Mouse (Mus musculus) embryonic facial prominence, embryonic 11.5 days (tissue): ENCODE results near the gene Tnni1. TPM values are rescaled to one million over a fixed set of nuclear protein-coding genes. Genes with fewer than 3 reads are reported as not detected.
A peak's percentile ranks its signal among the peaks of the same experiment; 100 is the strongest.

Experiments used
- ATAC-seq: fragments of 200-750 bp; cut with Nextera tagmentation; replicated peaks from 2 replicates; pipeline ENCODE4 v1.8.0; 2017; ENCODE audit warnings: low read depth; ENCODE audit not compliant: insufficient number of reproducible peaks, low FRiP score, low TSS enrichment
- DNase-seq: peaks from one replicate; pipeline ENCODE4 v3.0.0-alpha.2; 2015; ENCODE audit warnings: low spot score
- H3K27ac ChIP-seq: fragments of 300-500 bp; sonication (generic); replicated peaks from 2 replicates; pipeline ENCODE4 v1.5.1; 2014; ENCODE audit warnings: mild to moderate bottlenecking, low read depth, low read length, control low read depth
- H3K27me3 ChIP-seq: fragments of 300-500 bp; sonication (generic); 2 replicates; pipeline ENCODE4 v1.6.1; 2014; ENCODE audit warnings: mild to moderate bottlenecking, low read length, moderate library complexity, mixed read lengths; ENCODE audit not compliant: control insufficient read depth, insufficient read depth
- H3K36me3 ChIP-seq: fragments of 300-500 bp; sonication (generic); replicated peaks from 2 replicates; pipeline ENCODE4 v1.6.1; 2014; ENCODE audit warnings: low read depth, mild to moderate bottlenecking, low read length, moderate library complexity, mixed read lengths; ENCODE audit not compliant: control insufficient read depth, insufficient read depth
- H3K4me1 ChIP-seq: fragments of 300-500 bp; sonication (generic); 2 replicates; pipeline ENCODE4 v1.6.1; 2014; ENCODE audit warnings: low read length, mixed read lengths; ENCODE audit not compliant: control insufficient read depth, insufficient read depth
- H3K4me2 ChIP-seq: fragments of 300-500 bp; sonication (generic); 2 replicates; pipeline ENCODE4 v1.6.1; 2014; ENCODE audit warnings: low read depth, mild to moderate bottlenecking, control low read depth, low read length, moderate library complexity
- H3K4me3 ChIP-seq: fragments of 300-500 bp; sonication (generic); 2 replicates; pipeline ENCODE4 v1.5.1; 2014; ENCODE audit warnings: low read depth, low read length, control low read depth
- H3K9ac ChIP-seq: fragments of 300-500 bp; sonication (generic); replicated peaks from 2 replicates; pipeline ENCODE4 v1.6.1; 2014; ENCODE audit warnings: mild to moderate bottlenecking, control low read depth, low read length
- H3K9me3 ChIP-seq: fragments of 300-500 bp; sonication (generic); replicated peaks from 2 replicates; pipeline ENCODE4 v1.6.1; 2016; ENCODE audit warnings: mild to moderate bottlenecking, low read length, inconsistent platforms, mixed read lengths; ENCODE audit not compliant: control insufficient read depth
- WGBS: fragments of 180-500 bp; shearing (Covaris S2); extraction: QIAGEN DNeasy Blood & Tissue Kit; methylation state at CpG from one replicate; pipeline ENCODE4 v1.1.7; 2014; 5-methylcytosine and 5-hydroxymethylcytosine counted together
- polyA plus RNA-seq: library from polyadenylated mRNA; unstranded; fragments of >200 nt; fragmentation: Nextera tagmentation; extraction: Ambion mirVana; gene quantifications from 2 replicates; pipeline ENCODE4 v1.2.1, GENCODE M21; 2014

Gene Tnni1
- polyA plus RNA-seq, 1 experiment from 2014 or later, result 19.1 TPM

- ATAC-seq (no peak), DNase-seq (no peak)
- Histone ChIP-seq H3K9me3 (no peaks in the 10 kb centered on the region), H3K36me3 (no peaks in the 10 kb centered on the region), H3K4me1 (no peaks in the 10 kb centered on the region), H3K27ac (no peak overlapping the region), H3K27me3 (no peaks in the 10 kb centered on the region), H3K4me3 (no peak overlapping the region), H3K4me2 (no peak overlapping the region), H3K9ac (no peak overlapping the region)
- 81% methylated on average over 10 of the region's 10 CpGs for WGBS
These were observed 64.5 kb downstream of the Tnni1 start for GRCm38 (mm10) chr1:135843519-135844262.

- H3K9ac ChIP-seq, result no peak overlapping the region
- WGBS, result 77% methylated on average over 6 of the region's 6 CpGs
- H3K4me3 ChIP-seq, result no peak overlapping the region
- ATAC-seq (no peak), DNase-seq (no peak)
- no peaks in the 10 kb centered on the region for H3K36me3 ChIP-seq
- H3K4me2 ChIP-seq, result no peak overlapping the region
- no peaks in the 10 kb centered on the region for H3K9me3 ChIP-seq
- no peaks in the 10 kb centered on the region for H3K27me3 ChIP-seq
- no peaks in the 10 kb centered on the region for H3K4me1 ChIP-seq
- no peak overlapping the region for H3K27ac ChIP-seq
These were observed 65.2 kb downstream of the Tnni1 start for GRCm38 (mm10) chr1:135844481-135844880.

DNA sequence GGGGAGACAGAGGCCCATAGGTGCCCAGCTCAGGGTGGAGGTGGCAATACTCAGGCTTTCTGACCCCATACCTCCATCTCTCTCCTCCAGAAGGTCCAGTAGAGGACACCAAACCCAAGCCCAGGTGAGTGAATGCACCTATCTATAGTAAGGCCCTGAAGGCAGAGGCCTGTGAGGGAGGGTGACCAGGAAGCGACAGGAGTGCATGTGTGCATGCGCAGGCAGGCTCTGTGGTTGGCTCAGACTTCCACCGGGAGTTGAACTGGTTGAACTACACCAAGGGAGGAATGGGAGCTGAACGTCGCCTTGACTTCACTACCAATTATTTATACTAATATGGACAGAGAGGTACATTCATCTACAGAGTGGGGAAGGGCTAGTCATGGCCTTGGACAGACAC lies 67.4 kb downstream of the Tnni1 start:
- ATAC-seq (no peak), DNase-seq (no peak)
- Histone ChIP-seq H3K4me2 (no peak overlapping the region), H3K9ac (no peak overlapping the region), H3K36me3 (no peaks in the 10 kb centered on the region), H3K9me3 (no peaks in the 10 kb centered on the region), H3K27ac (no peak overlapping the region), H3K4me1 (no peaks in the 10 kb centered on the region; the same call in 1 of the 2 replicates), H3K4me3 (no peak overlapping the region), H3K27me3 (no peaks in the 10 kb centered on the region)
- WGBS, result 82% methylated on average over 5 of the region's 5 CpGs

GRCm38 (mm10) chr1:135847139-135847562 lies 67.9 kb downstream of the Tnni1 start:
- H3K9ac ChIP-seq, result no peak overlapping the region
- DNase-seq, result peak; percentile 75
- no peak overlapping the region for H3K4me2 ChIP-seq
- no peaks in the 10 kb centered on the region for H3K9me3 ChIP-seq
- H3K27me3 ChIP-seq, result no peaks in the 10 kb centered on the region
- no peak for ATAC-seq
- H3K4me3 ChIP-seq, result no peak overlapping the region
- 30% methylated on average over 6 of the region's 6 CpGs for WGBS
- H3K4me1 ChIP-seq, result no peaks in the 10 kb centered on the region; the same call in 1 of the 2 replicates
- H3K27ac ChIP-seq, result no peak overlapping the region
- H3K36me3 ChIP-seq, result no peaks in the 10 kb centered on the region

DNA sequence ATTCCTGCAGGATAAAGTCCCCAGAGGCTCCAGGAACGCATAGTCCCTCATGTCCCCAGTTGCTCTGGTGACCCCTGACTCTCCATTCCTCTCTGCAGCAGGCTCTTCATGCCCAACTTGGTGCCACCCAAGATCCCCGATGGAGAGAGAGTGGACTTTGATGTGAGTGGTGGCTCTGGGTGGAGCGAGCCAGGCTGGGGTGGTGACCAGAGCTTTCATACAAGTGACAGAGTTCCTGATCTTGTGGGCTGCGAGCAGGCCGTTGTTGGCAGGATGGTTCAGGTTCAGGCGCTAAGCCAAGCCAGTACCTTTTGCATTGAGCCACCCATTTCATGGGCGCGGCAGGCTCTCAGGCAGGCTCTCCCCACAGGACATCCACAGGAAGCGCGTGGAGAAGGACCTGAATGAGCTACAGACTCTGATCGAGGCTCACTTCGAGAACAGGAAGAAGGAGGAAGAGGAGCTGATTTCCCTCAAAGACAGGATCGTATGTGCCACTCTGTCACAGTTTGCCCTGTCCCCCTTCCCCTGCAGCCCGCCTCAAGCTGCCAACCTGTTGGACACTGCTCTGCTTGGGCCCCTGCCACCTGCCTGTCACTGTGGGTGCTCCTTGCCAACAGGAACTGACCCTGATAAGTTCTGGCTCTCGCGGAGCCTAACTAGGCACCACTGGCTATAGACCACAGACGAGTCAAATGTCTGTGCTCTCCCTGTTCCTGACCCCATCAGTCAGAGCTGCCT lies 68.5 kb downstream of the Tnni1 start:
- no peak overlapping the region for H3K9ac ChIP-seq
- H3K4me3 ChIP-seq, result no peak overlapping the region
- WGBS, result 85% methylated on average over 17 of the region's 17 CpGs
- ATAC-seq, result no peak
- H3K4me2 ChIP-seq, result no peak overlapping the region
- no peak overlapping the region for H3K27ac ChIP-seq
- H3K9me3 ChIP-seq, result no peaks in the 10 kb centered on the region
- H3K4me1 ChIP-seq, result no peaks in the 10 kb centered on the region; the same call in 1 of the 2 replicates
- H3K27me3 ChIP-seq, result no peaks in the 10 kb centered on the region
- no peak for DNase-seq
- H3K36me3 ChIP-seq, result no peaks in the 10 kb centered on the region

DNA sequence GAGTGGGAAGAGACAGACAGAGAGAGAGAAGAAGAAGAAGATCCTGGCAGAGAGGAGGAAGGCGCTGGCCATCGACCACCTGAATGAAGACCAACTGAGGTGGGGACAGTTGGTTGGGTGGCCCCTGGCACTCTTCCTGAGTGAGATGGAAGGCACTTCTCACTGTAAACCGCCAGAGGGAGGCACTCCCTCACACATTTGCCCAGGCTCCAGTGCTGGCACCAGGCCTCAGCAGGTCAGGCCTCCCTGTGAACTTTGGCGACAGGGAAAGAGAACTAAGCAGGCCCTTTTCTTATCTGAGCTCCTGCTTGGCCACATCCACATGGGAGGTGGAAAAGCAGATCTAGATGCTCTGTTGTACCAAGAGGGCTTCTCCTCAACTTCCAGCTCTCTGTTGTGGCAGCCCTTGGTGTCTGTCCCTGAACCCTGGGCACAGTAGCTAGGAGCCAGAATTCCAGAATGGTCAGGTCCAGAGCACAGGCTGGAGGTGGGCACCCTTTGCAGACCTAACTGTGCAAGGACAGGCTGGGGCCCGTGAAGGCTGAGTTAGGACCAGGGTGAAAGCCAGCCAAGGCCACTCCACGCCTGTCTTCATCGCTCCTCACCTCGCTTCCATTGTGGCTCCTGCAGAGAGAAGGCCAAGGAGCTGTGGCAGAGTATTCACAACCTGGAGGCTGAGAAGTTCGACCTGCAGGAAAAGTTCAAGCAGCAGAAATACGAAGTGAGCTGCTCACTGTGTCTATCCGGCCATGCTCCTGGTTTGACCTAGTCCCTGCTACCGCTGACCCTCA lies 71.7 kb downstream of the Tnni1 start:
- no peaks in the 10 kb centered on the region for H3K27me3 ChIP-seq
- H3K4me2 ChIP-seq, result no peak overlapping the region
- H3K4me1 ChIP-seq, result no peaks in the 10 kb centered on the region; the same call in 1 of the 2 replicates
- H3K36me3 ChIP-seq, result no peaks in the 10 kb centered on the region
- DNase-seq, result peak; percentile 22
- H3K4me3 ChIP-seq, result no peak overlapping the region
- no peak for ATAC-seq
- H3K9me3 ChIP-seq, result no peaks in the 10 kb centered on the region
- no peak overlapping the region for H3K27ac ChIP-seq
- no peak overlapping the region for H3K9ac ChIP-seq
- 64% methylated on average over 12 of the region's 12 CpGs for WGBS

DNA sequence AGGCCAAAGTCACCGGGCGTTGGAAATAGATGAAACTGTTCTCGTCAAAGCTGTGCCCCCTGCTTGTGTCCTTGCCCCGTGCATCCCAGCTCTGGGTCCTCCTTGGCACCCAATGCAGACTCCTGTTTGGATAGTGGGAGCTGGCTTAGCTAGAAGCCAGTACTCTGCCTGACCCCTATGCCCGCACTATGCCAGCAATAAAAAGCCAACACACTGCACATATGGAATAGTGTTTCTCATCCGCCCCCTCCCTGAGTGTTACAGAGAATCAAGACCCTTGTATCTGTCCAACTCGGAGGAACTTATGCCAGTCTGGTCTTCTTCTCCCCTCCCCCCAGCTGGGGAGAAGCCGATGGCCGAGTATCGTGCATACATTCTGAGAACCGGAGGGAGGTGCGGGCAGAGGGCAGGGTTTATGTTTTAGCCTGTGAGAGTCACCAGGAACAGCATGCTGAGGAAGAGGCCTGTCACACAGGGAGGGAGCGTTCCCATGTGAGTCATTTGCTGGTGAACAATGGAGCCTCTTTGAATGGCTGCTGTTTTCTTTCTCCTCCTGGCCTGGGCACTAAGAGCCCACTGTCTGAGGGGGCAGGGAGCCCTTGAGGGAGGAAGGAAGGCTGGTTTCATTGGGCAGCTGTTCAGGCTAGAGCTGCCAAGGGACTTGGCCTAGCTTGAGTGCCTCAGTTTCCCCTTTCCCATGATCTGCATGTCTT lies 73.0 kb downstream of the Tnni1 start:
- no peak for DNase-seq
- ATAC-seq, result no peak
- Histone ChIP-seq H3K4me3 (no peak overlapping the region), H3K27ac (no peak overlapping the region), H3K4me2 (no peak overlapping the region), H3K27me3 (no peaks in the 10 kb centered on the region), H3K36me3 (no peaks in the 10 kb centered on the region), H3K9ac (no peak overlapping the region), H3K4me1 (no peaks in the 10 kb centered on the region; the same call in 1 of the 2 replicates), H3K9me3 (no peaks in the 10 kb centered on the region)
- WGBS, result 48% methylated on average over 13 of the region's 13 CpGs
